Mouse (Mus musculus) liver, adult 2 months (tissue): ENCODE results near the gene Gm17490.

Source experiments
- CTCF ChIP-seq: fragments of 200-500 bp; IDR thresholded peaks from 2 replicates; pipeline ENCODE4 v1.5.1; 2011; ENCODE audit warnings: low read depth, low read length, control low read depth
- POLR2A ChIP-seq: fragments of 200-500 bp; IDR thresholded peaks from 2 replicates; pipeline ENCODE4 v1.6.1; 2011; ENCODE audit warnings: low read length, control low read depth; ENCODE audit not compliant: insufficient read depth; ENCODE audit errors: extremely low read depth

DNA sequence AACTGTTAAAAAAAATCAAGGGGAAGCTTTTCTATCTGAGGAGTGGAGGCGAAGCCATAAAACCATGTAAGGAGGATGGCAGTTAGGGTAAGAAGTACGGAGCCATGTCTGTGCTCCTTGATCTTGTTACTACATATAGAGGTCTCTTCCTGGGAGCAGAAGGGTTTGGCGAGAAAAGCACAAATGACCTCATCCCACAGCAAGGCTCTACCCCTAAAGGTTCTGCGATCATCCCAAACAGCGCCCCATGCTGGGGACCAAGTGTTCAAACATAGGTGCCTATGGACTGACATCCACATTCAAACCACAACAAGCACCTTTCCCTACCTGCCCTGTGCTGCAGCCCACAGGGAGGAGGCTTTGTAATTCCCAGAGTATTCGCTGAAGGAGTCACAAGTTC is 38.3 kb upstream of the Gm17490 start:
- TF ChIP-seq CTCF (peak; percentile 29; the same call in 1 of the 2 replicates), POLR2A (no peak)
